In genomic region chr1:127716441-127716840, GRCm38 (mm10) we compare ENCODE assay signal across 11 mouse cellular contexts. TPM values are rescaled to one million over a fixed set of nuclear protein-coding genes. Genes with fewer than 3 reads are reported as not detected.
A peak's percentile ranks its signal among the peaks of the same experiment; 100 is the strongest.
DNase-seq lines count a peak whose midpoint lies in the region.
"Had no signal": no experiment of that assay in that cellular context is flagged by ENCODE, and none has a peak within 500 bp of the region (broad histone marks: within the 10 kb centered on the region; RNA-seq: fewer than 3 reads in every experiment).

No protein-coding gene starts in this region.

- peak; percentile 40 to 59 for DNase-seq in frontal cortex, adult 2 months (ENCODE audit: extremely low spot score in 1 of 2, low spot score in 1 of 2)
- DNase-seq in frontal cortex, postnatal 14 days (ENCODE audit: low spot score in 2 of 2): no peak
- peak; percentile 4 to 27 for DNase-seq in heart, adult 9 months (ENCODE audit: low spot score in 2 of 2)
- peak; percentile 25 for DNase-seq in layer of hippocampus, adult 11-12 months (ENCODE audit: low spot score)
- peak; percentile 46 to 70 for DNase-seq in right cerebral cortex, postnatal 10 days (ENCODE audit: low spot score in 2 of 2)
- DNase-seq in ovary, postnatal 10 days (ENCODE audit: low spot score): no peak
- DNase-seq in lung, postnatal 14 days: no peak
- no peak for DNase-seq in c-Kit-positive CD71-positive TER-119-positive erythroid progenitor cells, embryonic 14.5 days (ENCODE audit: low spot score)
- DNase-seq: adrenal gland, postnatal 36 days; cerebellum, adult 11-12 months; kidney, postnatal 36 days had no signal

RNA-seq across cellular contexts. Expression of gene Acmsd, which starts 12.8 kb away (rescaled TPM):
- polyA plus RNA-seq in frontal cortex, adult 2 months (2012; rRNA removed): not detected in 2 replicates

RNA-seq across cellular contexts. Expression of gene Tmem163, which starts 37.1 kb away (rescaled TPM):
- polyA plus RNA-seq in frontal cortex, adult 2 months (2012; rRNA removed): 48.3 and 49.9 TPM in 2 replicates

RNA-seq across cellular contexts. Expression of gene Ccnt2, which starts 57.5 kb away (rescaled TPM):
- 55.2 and 58.6 TPM in 2 replicates for polyA plus RNA-seq in frontal cortex, adult 2 months (2012; rRNA removed)

Comparison
In these comparisons a context has a peak if more than half of its experiments do, and no peak if none do; other contexts are left out.
1. DNase-seq: peak in frontal cortex, adult 2 months (2 of 2), heart, adult 9 months (2 of 2), layer of hippocampus, adult 11-12 months (single experiment) and right cerebral cortex, postnatal 10 days (2 of 2); none in frontal cortex, postnatal 14 days (0 of 2), ovary, postnatal 10 days (single experiment), lung, postnatal 14 days (single experiment) and c-Kit-positive CD71-positive TER-119-positive erythroid progenitor cells, embryonic 14.5 days (single experiment).